21 mouse cellular contexts compared by ENCODE assay signal in the genomic region with DNA sequence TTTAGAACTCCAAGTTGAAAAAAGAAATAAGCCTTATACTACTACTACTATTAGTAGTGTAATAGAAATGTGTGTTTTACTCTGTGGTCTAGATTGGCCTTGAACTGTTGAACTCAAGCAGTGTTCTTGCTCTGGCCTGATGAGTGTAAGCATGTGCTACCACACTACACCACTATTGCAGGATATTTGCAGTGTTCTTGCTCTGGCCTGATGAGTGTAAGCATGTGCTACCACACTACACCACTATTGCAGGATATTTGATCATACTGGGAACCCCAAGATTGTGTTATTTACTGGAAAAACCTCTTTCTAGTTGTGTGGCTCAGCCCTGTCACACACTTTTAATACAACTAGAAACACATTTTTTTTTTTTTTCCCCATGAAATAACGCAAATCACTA. TPM values are rescaled to one million over a fixed set of nuclear protein-coding genes. Genes with fewer than 3 reads are reported as not detected.
"Had no signal": no experiment of that assay in that cellular context is flagged by ENCODE, and none has a peak within 500 bp of the region (broad histone marks: within the 10 kb centered on the region; RNA-seq: fewer than 3 reads in every experiment).

No protein-coding gene starts in this region.

- H3K9me3 ChIP-seq: kidney, embryonic 15.5 days; limb, embryonic 10.5 days; liver, embryonic 15.5 days; megakaryocyte, embryonic 14.5 days; midbrain, embryonic 12.5 days had no signal

- H3K27ac ChIP-seq: kidney, embryonic 15.5 days; limb, embryonic 10.5 days; liver, embryonic 15.5 days; midbrain, embryonic 12.5 days had no signal

- H3K36me3 ChIP-seq: kidney, embryonic 15.5 days; limb, embryonic 10.5 days; liver, embryonic 15.5 days; midbrain, embryonic 12.5 days had no signal

- H3K4me2 ChIP-seq: kidney, embryonic 15.5 days; liver, embryonic 11.5 days; liver, embryonic 15.5 days; lung, embryonic 14.5 days; midbrain, embryonic 12.5 days had no signal

- H3K4me1 ChIP-seq: kidney, embryonic 15.5 days; limb, embryonic 10.5 days; midbrain, embryonic 12.5 days had no signal

- H3K9ac ChIP-seq: kidney, embryonic 15.5 days; liver, embryonic 15.5 days; lung, embryonic 14.5 days; midbrain, embryonic 12.5 days had no signal

- DNase-seq: kidney, adult 2 months; kidney, postnatal 14 days; lung, embryonic 14.5 days; lung, postnatal 10 days; lung, postnatal 4 days; right cerebral cortex, postnatal 4 days; spleen, adult 18-20 months; thymus, adult 18-20 months; thymus, postnatal 14 days had no signal

- H3K27me3 ChIP-seq: kidney, embryonic 15.5 days; liver, embryonic 15.5 days; megakaryocyte, embryonic 14.5 days had no signal

- H3K4me3 ChIP-seq: kidney, embryonic 15.5 days; limb, embryonic 10.5 days; liver, embryonic 15.5 days; megakaryocyte, embryonic 14.5 days; midbrain, embryonic 12.5 days had no signal

RNA-seq across cellular contexts. Expression of a gene that starts 26.9 kb away (rescaled TPM):
- total RNA-seq: monocyte, adult 5-6 weeks; neutrophil, adult 5-6 weeks had no signal
- polyA plus RNA-seq: kidney, adult 2 months; large intestine, adult 2 months; limb, embryonic 10.5 days; limb, embryonic 14.5 days; liver, embryonic 11.5 days; liver, embryonic 15.5 days; lung, embryonic 14.5 days; stomach, embryonic 14.5 days; urinary bladder, adult 2 months had no signal
